Mouse (Mus musculus): ENCODE data around the gene Clec4a1.

DNA sequence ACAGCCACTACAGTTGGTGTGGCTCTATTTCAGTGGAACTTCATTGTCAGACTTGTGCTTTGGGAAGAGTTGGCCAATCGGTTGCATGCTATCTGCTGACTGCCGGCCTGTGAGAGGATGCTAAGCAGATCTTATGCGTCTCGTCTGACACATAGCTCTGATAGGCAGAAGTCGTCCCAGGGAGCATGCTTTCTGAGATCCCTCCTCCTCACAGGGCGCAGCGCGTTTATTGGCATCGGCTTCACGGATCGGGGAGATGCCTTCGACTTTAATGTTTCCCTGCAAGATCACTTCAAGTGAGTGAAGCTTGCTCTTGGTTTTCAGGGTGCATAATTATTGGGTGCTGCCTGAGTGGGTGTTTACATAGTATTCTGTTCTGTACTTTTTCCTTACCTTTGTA, 40.4 kb upstream of the Clec4a1 start:
- TF ChIP-seq EP300 (IDR thresholded peaks at IDR 0.05; ENCODE audit: low read length) (no peak), CTCF (conservative IDR thresholded peaks at IDR 0.05 in 1 of 2, IDR thresholded peaks at IDR 0.05 in 1 of 2; ENCODE audit: low read depth in 2 of 2, low read length in 2 of 2) (no peak), POLR2A (IDR thresholded peaks at IDR 0.05; ENCODE audit: low read depth, low read length) (no peak), ETS1 (conservative IDR thresholded peaks at IDR 0.05; ENCODE audit: low read depth, low read length) (no peak), USF2 (conservative IDR thresholded peaks at IDR 0.05; ENCODE audit: low read depth, low read length) (no peak), RCOR1 (conservative IDR thresholded peaks at IDR 0.05; ENCODE audit: low read depth, low read length) (no peak), USF1 (IDR thresholded peaks at IDR 0.05; ENCODE audit: low read depth, low read length) (no peak), SIN3A (IDR thresholded peaks at IDR 0.05; ENCODE audit: low read length) (no peak), CHD2 (IDR thresholded peaks at IDR 0.05; ENCODE audit: low read length) (no peak), TBP (conservative IDR thresholded peaks at IDR 0.05; ENCODE audit: low read depth, low read length) (no peak), ELF1 (IDR thresholded peaks at IDR 0.05; ENCODE audit: low read depth, low read length) (no peak), ZNF384 (IDR thresholded peaks at IDR 0.05; ENCODE audit: low read depth, low read length) (no peak)
